Mouse (Mus musculus): ENCODE data around the gene Bcl11a.

DNA sequence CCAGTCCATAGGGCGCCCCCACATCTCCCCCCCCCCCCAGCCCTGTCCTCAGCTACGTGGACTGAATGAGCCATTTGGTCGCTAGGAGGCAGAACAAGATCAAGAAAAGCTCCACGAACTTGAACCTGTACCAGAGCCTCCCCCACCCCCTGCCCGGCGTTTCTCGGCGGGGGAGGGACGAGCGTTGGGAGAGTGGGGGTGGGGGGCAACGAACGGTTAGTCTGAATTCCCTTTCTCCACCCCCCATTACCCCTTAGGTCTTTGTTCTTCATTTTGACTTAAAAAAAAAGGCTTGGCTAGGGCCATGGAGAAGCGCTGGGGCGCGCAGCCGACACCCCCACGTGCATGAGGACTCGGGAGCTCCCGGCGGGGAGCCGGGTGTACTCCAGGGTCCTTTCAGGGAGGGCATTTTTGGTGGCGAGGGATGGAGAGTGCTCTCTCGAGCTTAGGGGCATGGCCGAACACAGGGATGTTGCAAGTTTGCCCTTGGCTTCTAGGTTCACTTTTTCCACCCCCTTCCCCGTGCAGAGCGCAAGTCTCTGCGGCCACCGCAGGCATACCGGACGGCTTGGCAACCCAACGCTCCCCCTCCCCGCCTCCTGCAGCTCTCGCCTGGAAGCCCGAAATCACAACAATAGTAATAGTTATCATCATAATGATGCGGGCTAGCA is 3.3 kb downstream of the Bcl11a start:
- TF ChIP-seq RCOR1 (IDR thresholded peaks at IDR 0.05; ENCODE audit: low read depth, low read length) (no peak), CTCF (IDR thresholded peaks at IDR 0.05 in 2 of 3, conservative IDR thresholded peaks at IDR 0.05 in 1 of 3; ENCODE audit: control insufficient read depth in 1 of 3, insufficient read depth in 1 of 3, low read depth in 2 of 3, low read length in 3 of 3, poor library complexity in 1 of 3, severe bottlenecking in 1 of 3) (peak in 2 of 3 experiments; percentile 62 to 63; a peak in 5 of 6 replicates), ZNF384 (IDR thresholded peaks at IDR 0.05; ENCODE audit: low read depth, low read length) (peak; percentile 70), POLR2A (IDR thresholded peaks at IDR 0.05; ENCODE audit: control insufficient read depth in 1 of 2, insufficient read depth in 1 of 2, low read depth in 1 of 2, low read length in 2 of 2, poor library complexity in 1 of 2) (peak in 1 of 2 experiments; percentile 14; a peak in 1 of 4 replicates), MYB (IDR thresholded peaks at IDR 0.05; ENCODE audit: low read depth, low read length) (peak; percentile 74), TCF12 (IDR thresholded peaks at IDR 0.05; ENCODE audit: low read depth, low read length) (peak; percentile 44; the same call in 1 of the 2 replicates), MAFK (IDR thresholded peaks at IDR 0.05; ENCODE audit: borderline replicate concordance, low read depth, low read length) (no peak), CHD1 (IDR thresholded peaks at IDR 0.05; ENCODE audit: low read depth, low read length) (peak; percentile 84; the same call in 1 of the 2 replicates), TBP (IDR thresholded peaks at IDR 0.05; ENCODE audit: low read depth, low read length) (0 out of 2 replicates have a peak, but pooled peaks have one; percentile 9), BHLHE40 (IDR thresholded peaks at IDR 0.05; ENCODE audit: borderline replicate concordance, low read depth, low read length) (peak; percentile 38; the same call in 1 of the 2 replicates), MAX (IDR thresholded peaks at IDR 0.05; ENCODE audit: low read length) (peak; percentile 59), GATA1 (IDR thresholded peaks at IDR 0.05; ENCODE audit: low read depth, low read length) (no peak)

Data from MEL (cell line).